Mouse (Mus musculus): ENCODE results near the gene Notum. TPM values are rescaled to one million over a fixed set of nuclear protein-coding genes. Genes with fewer than 3 reads are reported as not detected.
"Not testable (repeated sequence)": the region's sequence is repeated elsewhere in the genome, so short reads cannot be mapped to it uniquely, and the experiment has no call there.

The Notum gene
- polyA plus RNA-seq (2012; rRNA removed) = 3.3 and 4.0 TPM in 2 replicates

DNA sequence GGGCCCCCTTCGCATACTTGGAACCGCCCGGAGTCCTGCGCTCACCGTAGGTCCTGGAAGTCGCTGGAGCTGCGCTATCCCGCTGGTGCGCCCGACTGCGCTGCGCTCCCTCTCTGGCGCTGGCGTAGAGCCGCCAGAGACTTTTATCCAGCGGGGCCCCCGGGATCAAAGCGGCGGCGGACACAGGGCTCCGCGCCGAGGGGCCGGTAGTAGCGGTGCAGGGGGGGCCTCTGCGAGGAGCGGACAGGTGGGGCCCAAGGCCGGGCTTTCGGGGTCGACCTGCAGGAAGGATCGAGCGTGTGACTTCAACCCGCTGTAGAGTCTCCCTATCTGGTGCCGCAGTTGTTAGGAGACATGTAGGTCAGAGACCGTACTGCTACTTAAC is at the start of gene Notum:
Notum (minus strand) TSS at position 100 of the 385 bp plus-strand sequence.
- DNase-seq (ENCODE audit: low read depth) = no peak

DNA sequence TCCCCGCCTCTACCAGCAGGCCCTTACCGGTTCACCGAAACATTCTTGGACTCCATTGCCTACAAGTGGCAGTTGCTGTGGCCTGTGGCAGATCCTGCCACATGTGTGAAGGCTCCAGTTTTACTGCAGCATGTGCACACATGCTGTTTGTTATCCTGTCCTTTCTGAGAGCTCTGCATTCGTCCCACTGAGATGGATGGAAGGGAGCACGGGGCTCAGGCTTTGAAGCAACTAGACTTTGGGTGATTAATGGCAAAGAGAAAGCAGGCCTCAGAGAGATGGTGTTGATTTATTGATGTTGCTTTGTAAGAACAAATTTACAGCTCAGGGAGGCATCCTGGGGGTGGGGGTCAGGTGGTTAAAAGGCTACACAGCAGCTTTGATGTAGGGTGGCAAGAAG is 49.7 kb upstream of the Notum start:
- no peak for DNase-seq (ENCODE audit: low read depth)

DNA sequence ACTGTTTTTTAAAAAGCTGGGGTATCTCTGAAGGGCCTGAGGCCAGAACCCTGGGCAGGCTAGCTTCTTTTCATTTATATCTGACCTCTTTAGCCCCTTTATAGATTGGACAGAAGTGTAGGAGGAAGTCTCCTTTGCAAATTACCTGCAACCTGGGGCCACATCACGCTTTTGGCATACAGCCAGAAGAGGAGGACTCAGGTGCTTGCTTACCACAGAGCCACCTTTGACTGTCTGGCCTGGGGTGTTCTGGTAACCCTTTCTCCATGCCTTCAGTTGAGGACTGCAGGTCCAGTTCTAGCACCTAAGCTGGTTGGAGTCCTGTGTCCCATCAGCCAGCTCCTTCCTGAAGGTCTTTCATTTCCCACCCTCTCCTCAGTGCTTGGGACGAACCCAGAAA is 48.6 kb upstream of the Notum start:
- no peak for DNase-seq (ENCODE audit: low read depth)

DNA sequence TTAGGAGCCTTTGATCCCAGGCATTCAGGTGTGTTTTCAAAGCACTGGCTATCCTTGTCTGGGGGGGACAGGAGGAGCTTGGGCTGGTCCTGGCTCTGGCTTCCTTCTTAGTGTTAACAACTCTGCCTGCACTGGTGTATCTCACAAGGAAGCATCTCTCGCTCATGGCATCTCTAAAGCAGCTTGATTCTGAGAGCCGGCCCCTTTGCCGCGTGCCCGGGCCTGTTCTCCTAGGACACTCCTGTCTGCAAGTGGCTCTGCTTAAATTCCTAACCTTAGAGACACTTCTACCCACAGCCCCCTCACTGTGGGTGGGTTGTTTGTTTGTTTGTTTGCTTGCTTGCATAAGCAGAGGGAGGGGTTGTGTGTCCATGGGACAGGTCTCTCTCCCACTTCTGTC is 47.0 kb upstream of the Notum start:
- no peak for DNase-seq (ENCODE audit: low read depth)

DNA sequence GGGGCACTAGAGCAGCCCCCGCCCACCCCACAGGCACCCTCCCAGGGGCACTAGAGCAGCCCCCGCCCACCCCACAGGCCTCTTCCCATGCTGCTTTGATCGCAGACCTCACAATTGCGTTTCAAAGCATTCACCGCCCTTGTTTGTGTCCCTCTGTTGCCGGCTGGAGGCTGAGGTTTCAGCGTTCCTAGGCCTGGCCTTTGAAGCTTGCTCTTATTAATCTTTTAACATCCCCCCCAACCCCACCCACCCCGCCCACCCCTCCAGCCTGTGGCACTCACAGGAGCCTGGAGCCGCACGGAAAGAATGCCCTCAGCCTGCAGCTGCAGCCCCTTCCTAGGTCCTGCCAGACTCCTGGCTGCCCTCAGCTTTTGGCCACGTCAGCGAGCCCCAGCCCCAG is 46.2 kb upstream of the Notum start:
- no peak for DNase-seq (ENCODE audit: low read depth)

DNA sequence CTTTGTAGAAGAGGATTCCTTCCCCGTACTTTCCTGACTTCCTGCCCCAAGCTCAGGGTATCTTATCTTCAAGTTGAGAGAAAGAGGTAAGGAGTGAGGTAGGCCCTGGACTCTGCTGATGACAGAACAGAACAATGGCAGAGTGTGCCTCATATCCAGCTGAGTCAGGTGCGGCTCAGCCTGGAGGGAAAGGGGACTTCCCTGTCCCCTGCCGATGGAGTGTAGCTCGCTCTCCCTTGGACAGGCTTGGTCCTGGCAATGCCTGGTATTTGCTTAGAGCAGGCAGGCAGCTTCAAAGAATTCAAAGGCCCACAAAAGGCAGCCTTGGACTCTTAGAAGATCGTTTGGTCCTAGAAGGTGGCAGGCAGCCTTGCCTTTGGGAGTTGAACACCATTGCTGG is 45.1 kb upstream of the Notum start:
- DNase-seq (ENCODE audit: low read depth) = no peak

DNA sequence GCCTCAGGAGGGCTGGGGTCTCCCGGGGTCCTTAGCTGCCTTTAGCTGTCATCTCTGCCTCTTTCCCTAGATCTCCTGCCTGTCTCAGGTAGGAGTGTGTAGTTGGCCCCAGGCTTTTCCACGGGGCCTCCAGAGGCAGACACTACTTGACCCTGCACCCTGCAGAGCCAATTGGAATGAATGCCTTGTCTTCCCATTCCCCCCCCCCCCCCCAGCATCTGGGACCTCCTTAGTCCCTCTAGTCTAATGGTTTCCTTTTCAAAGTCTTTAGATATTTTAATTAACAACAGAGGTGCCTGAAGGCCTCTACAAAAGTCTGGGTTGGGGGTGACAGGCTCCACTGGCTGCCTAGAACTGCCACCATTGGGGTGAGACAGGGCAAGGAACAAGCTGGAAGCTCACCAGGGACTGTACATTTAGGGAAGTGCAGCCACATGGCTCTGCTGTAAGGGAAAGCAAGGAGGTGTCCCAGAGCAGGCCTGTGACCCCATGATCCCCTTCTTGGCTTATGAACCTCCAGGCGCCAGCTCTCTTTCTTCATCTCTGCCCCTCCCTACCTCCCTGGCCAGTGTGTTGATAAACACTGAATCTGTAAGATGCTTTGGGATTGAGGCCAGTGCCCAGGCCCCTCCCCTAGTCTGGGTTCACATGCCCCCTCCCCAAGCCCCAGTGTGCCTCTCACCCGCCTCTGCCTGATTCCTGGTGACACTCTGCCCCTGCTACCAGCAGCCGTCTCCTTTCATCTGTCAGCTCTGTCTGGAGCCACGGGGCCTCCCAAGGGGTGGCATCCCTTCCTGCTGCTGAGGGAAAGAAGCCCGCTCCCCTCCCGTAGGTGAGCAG is 43.7 kb upstream of the Notum start:
- no peak for DNase-seq (ENCODE audit: low read depth)

DNA sequence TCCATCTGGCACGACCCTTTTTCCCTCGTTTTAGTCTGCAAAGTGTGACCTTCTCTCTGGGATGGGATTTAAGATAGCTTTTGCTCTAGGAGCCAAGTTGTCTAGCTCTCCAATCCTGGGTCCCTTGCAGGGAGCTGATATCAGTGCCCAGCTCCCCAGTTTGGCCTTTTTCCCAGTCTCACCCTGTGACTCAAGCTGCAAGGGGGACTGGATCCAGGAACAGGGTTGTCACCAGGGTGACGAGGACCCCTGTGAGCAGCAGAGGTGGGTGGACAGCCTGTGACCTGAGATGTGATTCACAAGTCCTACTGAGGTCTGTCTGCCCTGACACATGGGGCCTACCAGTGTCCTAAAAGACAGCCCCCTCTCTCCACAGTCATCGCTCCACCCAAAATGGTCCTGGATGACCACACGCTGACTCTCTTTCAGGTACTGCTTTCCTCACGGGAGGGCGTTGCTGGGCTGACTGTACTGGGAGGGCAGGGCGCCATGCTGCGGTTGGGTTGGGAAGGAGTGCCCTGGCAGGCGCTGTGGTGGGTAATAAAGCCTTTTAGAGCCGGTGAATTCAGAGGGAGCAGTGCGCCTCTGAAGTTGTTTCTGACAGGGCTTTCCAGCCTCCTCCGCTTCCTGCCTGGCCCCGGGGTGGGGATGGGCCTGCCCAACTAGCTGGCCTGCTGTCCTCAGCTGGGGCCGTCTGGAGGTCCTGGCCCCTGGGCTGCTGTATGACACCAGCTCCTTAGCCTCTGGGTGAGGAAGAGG is 42.9 kb upstream of the Notum start:
- no peak for DNase-seq (ENCODE audit: low read depth)

DNA sequence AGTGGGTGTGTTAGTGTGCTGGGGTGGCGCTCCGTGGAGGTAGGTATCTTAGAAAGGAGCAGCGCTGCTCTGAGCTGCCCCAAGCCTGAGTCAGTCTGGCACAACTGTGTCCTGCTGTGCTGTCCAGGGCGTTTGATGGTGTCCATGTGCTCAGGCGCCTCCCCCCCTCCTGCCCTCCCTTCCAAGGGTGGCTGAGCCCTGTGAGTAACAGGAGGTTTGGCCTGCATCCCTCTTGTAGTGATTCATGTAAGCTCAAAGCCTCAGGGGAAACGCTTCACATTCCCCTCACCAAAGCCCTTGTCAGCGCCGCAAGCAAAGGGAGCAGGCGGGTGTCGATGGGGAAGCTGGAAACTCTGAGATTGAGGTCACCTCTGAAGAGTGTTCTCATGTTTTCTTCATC is 36.8 kb upstream of the Notum start:
- no peak for DNase-seq (ENCODE audit: low read depth)

DNA sequence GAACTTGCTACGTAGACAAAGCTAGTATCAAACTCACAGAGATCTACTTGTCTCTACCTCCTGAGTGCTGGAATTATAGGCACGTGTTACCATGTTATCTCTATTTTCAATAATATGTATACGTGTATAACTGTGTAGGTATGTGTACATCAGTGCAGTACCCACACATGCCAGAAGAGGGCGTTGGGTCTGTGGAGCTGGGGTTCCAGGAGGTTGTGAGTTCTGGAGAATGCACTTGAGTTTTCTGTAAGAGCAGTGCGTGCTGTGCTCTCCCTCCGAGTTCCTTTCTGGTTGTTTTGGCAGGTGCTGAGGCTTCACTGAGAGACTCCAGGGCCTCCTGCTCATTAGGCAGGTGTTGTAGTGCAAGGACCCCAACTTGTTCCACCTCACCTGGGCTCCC is 35.6 kb upstream of the Notum start:
- DNase-seq (ENCODE audit: low read depth) = no peak

DNA sequence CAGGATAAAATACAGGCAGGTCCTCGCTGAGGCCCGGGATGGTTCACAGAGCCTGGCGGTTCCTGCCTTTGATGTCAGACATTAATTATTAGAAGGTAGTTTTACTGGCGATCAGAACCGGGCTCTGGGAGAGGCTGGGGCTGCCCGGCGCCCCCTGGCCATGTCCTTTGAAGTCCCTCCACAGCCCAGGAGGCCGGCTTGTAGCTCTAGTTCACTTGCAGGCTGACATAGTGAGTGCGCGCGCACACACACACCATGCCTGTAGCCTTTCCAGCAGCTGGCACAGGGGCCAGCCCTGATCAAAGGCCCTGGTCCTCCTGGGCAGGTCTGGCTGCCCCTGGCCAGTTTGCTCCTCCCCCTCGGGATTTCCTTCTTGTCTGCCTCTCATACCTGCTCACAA is 34.7 kb upstream of the Notum start:
- no peak for DNase-seq (ENCODE audit: low read depth)

DNA sequence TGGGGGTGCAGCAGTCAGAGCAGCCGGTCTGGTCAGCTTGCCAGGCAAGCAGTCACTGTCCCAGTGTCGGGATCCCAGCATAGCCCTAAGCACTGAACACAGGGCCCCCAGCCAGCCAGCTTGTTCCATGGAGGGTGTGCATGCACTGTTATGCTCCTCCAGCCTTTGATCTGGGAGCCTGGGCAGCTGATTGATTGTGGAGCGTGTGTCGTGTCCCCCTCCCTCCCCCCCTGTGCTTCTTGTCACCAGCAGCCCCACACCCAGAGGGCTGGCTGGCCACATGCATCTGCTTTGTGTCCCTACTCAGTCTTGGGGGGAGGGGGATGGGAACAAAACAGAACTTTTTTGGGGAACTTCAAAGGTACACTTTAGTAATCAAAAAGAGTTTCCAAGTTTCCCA is 34.2 kb upstream of the Notum start:
- DNase-seq (ENCODE audit: low read depth) = no peak

DNA sequence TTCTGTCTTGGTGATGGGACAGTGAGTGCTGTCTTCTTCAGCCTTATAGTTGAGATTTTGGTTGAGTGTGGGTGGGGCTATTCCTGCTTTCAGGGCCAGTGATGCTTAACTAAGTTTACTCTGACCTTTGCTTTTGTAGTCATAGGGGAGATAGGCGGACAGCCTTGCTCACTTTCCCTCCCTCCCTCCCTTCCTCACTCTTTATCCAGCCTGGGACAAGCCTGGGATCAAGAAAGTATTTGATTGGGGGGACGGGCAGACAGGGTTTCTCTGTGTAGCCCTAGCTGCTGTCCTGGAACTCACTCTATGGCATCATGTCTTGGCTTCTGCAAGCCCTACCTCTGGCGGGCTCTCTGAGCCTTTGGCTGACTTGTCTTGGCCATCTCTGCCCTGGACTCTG is 32.5 kb upstream of the Notum start:
- no peak for DNase-seq (ENCODE audit: low read depth)

DNA sequence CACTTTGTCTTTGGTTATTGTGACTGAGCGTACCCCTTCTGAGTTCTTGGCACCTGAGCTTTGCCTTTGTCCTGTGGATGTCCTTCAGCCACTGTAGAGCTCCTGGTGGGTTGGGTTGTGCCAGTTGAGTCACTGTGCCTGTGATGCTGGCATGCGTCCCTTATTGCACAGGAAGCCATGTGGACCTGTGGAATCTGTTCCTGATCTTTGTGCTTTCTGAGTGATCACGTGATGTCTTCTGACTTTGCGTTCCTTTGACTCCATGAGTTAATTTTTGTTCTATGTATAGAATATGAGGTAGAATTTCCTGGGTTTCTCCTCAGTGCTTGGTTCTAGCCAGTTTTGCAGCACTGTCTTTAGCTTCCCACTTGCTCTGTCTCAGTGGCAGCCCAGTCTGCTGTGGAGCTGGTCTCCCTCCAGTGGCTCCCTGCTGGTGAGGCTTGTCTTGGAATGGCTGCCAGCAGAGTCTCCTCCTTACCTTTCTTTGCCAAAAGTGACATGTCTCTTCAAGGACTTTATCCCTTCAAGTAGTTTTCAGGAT is 31.6 kb upstream of the Notum start:
- no peak for DNase-seq (ENCODE audit: low read depth)

DNA sequence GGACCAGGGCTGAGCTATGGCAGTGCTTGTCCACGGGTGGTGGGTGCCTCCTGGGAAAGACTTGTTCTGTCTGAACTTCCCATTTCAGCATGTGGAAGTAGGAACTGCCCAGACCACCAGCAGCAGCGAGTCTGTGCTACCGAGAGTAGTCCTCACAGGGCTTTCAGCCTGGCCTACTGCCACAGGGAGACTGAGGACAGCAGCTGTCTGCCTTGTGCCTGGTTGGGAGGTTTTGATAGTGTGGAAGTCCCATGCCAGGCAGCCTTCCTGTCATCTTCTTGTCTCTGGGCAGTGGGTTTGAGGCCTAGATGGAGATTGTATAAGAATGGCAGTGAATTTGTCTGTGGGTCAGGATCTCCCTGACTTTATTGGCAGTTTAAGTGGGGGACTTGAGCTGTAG is 28.4 kb upstream of the Notum start:
- no peak for DNase-seq (ENCODE audit: low read depth)

DNA sequence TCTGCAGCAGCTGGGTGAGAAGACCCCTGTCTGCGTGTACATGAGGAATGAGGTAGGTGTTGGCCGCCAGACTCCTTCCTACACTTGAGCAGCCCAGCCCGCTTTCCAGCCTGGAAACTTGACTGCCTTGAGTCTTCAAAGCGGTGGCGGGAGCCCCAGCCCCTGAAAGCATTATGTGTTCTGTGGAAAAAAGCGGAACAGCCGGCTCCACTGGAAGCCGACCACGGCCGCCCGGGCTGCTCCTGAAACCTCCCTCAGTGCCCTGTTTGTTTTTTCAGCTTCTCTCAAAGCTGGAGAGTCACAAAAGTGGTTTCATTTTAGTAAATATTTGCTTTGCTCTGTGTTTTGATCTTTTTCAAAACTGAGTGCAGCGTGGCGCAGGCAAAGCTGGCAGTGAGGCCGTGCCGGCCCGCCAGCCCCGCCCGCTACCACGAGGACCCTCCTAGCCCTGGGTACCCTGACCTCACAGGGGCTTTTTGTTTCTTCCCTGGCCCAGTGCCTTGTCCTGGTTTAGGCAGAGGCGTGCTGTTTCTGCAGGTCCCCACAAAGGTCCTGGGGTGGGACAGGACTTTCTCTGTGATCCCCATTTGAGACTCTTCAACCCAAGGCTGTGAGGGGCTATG is 25.8 kb upstream of the Notum start:
- no peak for DNase-seq (ENCODE audit: low read depth)

DNA sequence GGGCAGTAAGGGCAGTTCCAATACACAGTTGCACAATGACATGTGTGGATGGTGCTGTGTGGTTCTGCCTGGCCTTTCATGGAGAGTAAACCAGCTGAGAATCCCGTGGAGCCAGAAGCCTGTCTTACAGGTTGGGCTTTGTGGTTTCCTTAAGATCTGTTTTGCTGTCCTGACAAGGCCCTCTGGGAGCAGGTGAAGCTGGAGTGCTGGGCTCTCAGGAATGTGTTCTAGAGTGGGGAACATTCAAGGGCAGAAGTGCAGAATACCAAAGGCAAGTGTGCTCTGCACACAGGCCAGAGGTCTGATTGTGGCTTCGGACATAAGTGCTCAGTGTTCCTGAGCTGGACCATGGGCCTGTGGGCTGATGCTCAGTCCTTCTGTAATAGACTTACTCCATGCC is 23.7 kb upstream of the Notum start:
- no peak for DNase-seq (ENCODE audit: low read depth)

DNA sequence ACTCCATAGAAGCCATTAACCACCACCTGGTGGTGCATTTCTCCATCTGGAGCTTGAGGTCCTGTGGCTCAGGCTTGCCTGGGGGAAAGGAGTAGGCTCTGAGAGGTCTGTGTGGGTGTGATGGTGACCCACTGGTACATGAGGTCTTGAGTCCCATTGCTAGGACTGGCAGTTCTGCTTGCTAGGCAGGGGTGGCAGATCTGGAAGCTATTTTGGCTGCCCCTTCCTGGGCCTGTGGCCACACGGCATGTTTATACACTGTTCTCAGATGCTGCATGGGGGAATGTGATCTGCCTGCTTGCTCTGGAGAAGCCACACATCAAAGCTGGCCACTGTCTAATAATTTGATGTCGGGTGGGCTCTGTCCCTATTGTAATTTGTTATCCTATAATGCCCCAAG is 23.1 kb upstream of the Notum start:
- DNase-seq (ENCODE audit: low read depth) = no peak

DNA sequence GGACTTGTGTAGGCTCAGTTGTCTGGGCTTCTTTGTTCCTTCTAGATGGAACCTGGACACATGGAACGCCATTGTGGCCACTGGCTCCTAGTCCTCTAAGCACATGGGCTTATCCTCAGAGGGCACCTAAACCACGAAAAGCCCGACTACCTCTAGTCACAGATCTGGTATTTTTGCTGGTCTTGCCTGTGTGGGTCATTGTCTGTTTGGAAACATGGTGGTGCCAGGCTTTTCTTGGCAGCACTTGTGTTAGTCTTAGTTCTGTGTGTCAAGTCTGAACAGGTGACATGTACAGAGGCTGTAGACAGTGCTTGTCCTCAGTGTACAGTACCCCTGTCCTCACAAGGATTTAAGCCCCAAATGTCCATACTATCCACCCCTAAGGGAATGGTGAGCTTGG is 22.6 kb upstream of the Notum start:
- DNase-seq (ENCODE audit: low read depth) = no peak

DNA sequence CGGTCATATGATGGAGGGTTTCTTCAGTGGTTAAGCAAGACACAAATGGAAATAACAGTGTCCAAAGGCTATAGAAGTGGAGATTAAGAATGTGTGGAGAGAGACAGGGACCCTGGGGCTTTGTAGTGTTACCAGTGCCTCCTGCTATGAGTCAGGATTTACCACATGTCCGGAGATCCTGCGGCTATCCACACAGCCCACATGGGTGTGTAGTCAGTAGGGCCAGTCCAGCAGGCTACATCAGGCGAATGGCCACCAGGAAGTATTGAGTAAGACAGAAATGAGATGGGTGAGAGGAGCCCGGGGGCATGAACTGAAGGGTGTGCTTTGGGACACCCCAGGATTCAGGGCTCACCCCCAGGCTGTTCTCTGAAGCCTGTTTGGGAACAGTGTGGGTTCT is 21.7 kb upstream of the Notum start:
- no peak for DNase-seq (ENCODE audit: low read depth)

DNA sequence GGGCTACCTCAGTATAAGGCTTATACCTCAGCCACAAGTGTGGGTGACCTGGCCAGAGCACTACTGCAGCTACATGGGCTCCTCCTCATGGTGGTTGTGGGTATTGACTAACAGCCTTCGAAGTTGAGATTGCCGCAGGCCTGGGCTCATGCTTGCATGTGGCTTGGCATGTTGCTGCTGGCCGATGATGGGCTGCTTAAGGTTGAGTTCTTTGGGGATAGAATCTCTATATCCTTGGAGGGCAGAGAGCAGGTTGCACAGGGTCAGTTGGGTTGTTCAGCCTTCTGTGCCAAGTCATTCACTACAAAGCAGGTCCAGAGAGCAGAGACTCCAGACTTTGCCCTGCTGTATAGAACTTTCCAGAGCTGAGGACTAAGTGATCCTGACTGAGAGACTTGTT is 18.9 kb upstream of the Notum start:
- no peak for DNase-seq (ENCODE audit: low read depth)

DNA sequence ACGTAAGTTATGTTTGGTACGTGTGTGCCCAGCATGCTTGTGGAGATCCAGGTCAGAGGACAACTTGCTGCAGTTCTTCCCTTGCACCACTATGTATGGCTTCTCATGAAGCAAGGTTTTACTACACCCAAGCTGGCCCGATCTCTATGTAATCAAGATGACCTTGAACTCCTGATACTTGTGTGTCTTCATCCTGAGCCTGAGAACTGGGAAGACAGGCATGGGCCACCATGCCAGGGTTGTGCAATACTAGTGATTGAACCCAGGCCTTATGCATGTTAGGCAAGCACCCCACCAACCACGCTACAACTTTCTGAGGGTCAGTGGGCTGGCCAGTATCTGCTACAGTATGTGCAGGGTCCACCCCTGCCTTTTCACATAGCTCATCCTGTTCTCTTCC is 16.0 kb upstream of the Notum start:
- no peak for DNase-seq (ENCODE audit: low read depth)

DNA sequence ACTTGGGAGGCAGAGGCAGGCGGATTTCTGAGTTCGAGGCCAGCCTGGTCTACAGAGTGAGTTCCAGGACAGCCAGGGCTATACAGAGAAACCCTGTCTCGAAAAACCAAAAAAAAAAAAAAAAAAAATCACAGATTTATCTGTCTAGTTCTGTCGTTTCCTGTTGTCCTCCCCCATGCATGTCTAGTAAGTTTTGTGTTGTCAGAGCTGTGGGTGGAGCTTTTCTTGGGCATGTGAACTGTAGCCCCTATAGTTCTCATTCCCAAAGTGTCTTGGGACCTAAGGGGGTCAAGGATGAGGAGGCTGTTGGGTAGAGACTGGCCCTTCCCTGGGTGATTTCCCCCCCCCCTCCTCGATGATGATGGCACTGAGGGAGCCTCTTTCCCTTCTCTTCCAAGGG is 14.9 kb upstream of the Notum start:
- DNase-seq (ENCODE audit: low read depth) = not testable (repeated sequence)
